Mouse (Mus musculus) naive thymus-derived CD4-positive, alpha-beta T cell, adult 5 months (primary cell): Measurements from ENCODE around the gene Mrps7. TPM values are rescaled to one million over a fixed set of nuclear protein-coding genes. Genes with fewer than 3 reads are reported as not detected.

Experiments used
- polyA plus RNA-seq: library from polyadenylated mRNA; unstranded; fragments of 100-300 nt; shearing (Covaris generic); gene quantifications from one replicate; pipeline ENCODE4 v1.2.1, GENCODE M21; 2017

Mrps7 gene
- polyA plus RNA-seq: 62.9 TPM

GRCm38 (mm10) chr11:115603476-115604303, at the start of gene Mrps7, which contains the start of gene Gga3:
Gene Mrps7, plus strand, starts transcription at chr11:115603925.
Gene Gga3, minus strand, starts transcription at chr11:115604051.

GRCm38 (mm10) chr11:115564064-115564809, 39.5 kb upstream of the Mrps7 start, which contains the start of gene Nup85:
Gene Nup85, plus strand, starts transcription at chr11:115564434.

GRCm38 (mm10) chr11:115612410-115613137, 8.8 kb downstream of the Mrps7 start, which contains the start of gene Mif4gd:
Gene Mif4gd, minus strand, starts transcription at chr11:115612969.

GRCm38 (mm10) chr11:115627705-115628464, 24.2 kb downstream of the Mrps7 start, which contains the start of gene Slc25a19:
Gene Slc25a19, minus strand, starts transcription at chr11:115628295.

Other genes starting within 250 kb of the Mrps7 start
- 60.2 TPM for gene Hid1, start 236.2 kb upstream of the Mrps7 start, polyA plus RNA-seq
- 0.55 TPM for gene Cdr2l, start 222.0 kb upstream of the Mrps7 start, polyA plus RNA-seq
- 102 TPM for gene Mrpl58, start 200.2 kb upstream of the Mrps7 start, polyA plus RNA-seq
- 486 TPM for gene Atp5h, start 184.0 kb upstream of the Mrps7 start, polyA plus RNA-seq
- gene Kctd2, start 183.8 kb upstream of the Mrps7 start, polyA plus RNA-seq: 106 TPM
- not detected for gene Trim80, start 163.4 kb upstream of the Mrps7 start, polyA plus RNA-seq
- gene Slc16a5, start 141.5 kb upstream of the Mrps7 start, polyA plus RNA-seq: 14.1 TPM
- 65.1 TPM for gene Armc7, start 128.3 kb upstream of the Mrps7 start, polyA plus RNA-seq
- 244 TPM for gene Nt5c, start 112.1 kb upstream of the Mrps7 start, polyA plus RNA-seq
- gene Jpt1, start 89.5 kb upstream of the Mrps7 start, polyA plus RNA-seq: 310 TPM
- gene Sumo2, start 67.6 kb upstream of the Mrps7 start, polyA plus RNA-seq: 541 TPM
- gene Nup85, start 39.5 kb upstream of the Mrps7 start, polyA plus RNA-seq: 76.6 TPM
- 51.5 TPM for gene Gga3, start 126 bp downstream of the Mrps7 start, polyA plus RNA-seq
- 168 TPM for gene Mif4gd, start 9.0 kb downstream of the Mrps7 start, polyA plus RNA-seq
- gene Slc25a19, start 24.4 kb downstream of the Mrps7 start, polyA plus RNA-seq: 27.4 TPM
- 176 TPM for gene Grb2, start 104.7 kb downstream of the Mrps7 start, polyA plus RNA-seq
- gene Tmem94, start 161.5 kb downstream of the Mrps7 start, polyA plus RNA-seq: 20.7 TPM
- 0.30 TPM for gene Caskin2, start 209.7 kb downstream of the Mrps7 start, polyA plus RNA-seq
- gene Tsen54, start 210.8 kb downstream of the Mrps7 start, polyA plus RNA-seq: 24.6 TPM
- gene Llgl2, start 220.1 kb downstream of the Mrps7 start, polyA plus RNA-seq: 25.9 TPM